Mouse (Mus musculus) neural tube, embryonic 14.5 days (tissue): Measurements from ENCODE around the gene Ntn5. TPM values are rescaled to one million over a fixed set of nuclear protein-coding genes. Genes with fewer than 3 reads are reported as not detected.

ENCODE experiments used
- ATAC-seq: fragments of 200-750 bp; cut with Nextera tagmentation; 2 replicates; pipeline ENCODE4 v1.8.0; 2017; ENCODE audit warnings: low read depth, mild to moderate bottlenecking, moderate TSS enrichment, moderate library complexity
- H3K27ac ChIP-seq: fragments of 300-500 bp; sonication (generic); 2 replicates; pipeline ENCODE4 v1.5.1; 2014; ENCODE audit warnings: low read depth, mild to moderate bottlenecking, control low read depth, low read length, moderate library complexity, mixed read lengths
- H3K27me3 ChIP-seq: fragments of 300-500 bp; sonication (generic); 2 replicates; pipeline ENCODE4 v1.6.1; 2014; ENCODE audit warnings: low read length; ENCODE audit not compliant: control insufficient read depth, insufficient read depth
- H3K36me3 ChIP-seq: fragments of 300-500 bp; sonication (generic); 2 replicates; pipeline ENCODE4 v1.6.1; 2014; ENCODE audit warnings: low read length, mixed read lengths; ENCODE audit not compliant: control insufficient read depth, insufficient read depth
- H3K4me1 ChIP-seq: fragments of 300-500 bp; sonication (generic); 2 replicates; pipeline ENCODE4 v1.6.1; 2014; ENCODE audit warnings: low read length; ENCODE audit not compliant: control insufficient read depth, insufficient read depth
- H3K4me2 ChIP-seq: fragments of 300-500 bp; sonication (generic); 2 replicates; pipeline ENCODE4 v1.6.1; 2014; ENCODE audit warnings: mild to moderate bottlenecking, low read depth, low read length, control low read depth
- H3K4me3 ChIP-seq: fragments of 300-500 bp; sonication (generic); 2 replicates; pipeline ENCODE4 v1.5.1; 2014; ENCODE audit warnings: low read depth, low read length, control low read depth, mixed read lengths
- H3K9ac ChIP-seq: fragments of 300-500 bp; sonication (generic); replicated peaks from 2 replicates; pipeline ENCODE4 v1.6.1; 2014; ENCODE audit warnings: low read depth, mild to moderate bottlenecking, control low read depth, low read length, mixed read lengths
- H3K9me3 ChIP-seq: fragments of 300-500 bp; sonication (generic); 2 replicates; pipeline ENCODE4 v1.6.1; 2016; ENCODE audit warnings: low read length; ENCODE audit not compliant: control insufficient read depth
- WGBS: fragments of 180-500 bp; shearing (Covaris S2); extraction: QIAGEN DNeasy Blood & Tissue Kit; methylation state at CpG from one replicate; pipeline ENCODE4 v1.1.7; 2014; 5-methylcytosine and 5-hydroxymethylcytosine counted together
- polyA plus RNA-seq: library from polyadenylated mRNA; unstranded; fragments of >200 nt; fragmentation: Nextera tagmentation; extraction: Ambion mirVana; gene quantifications from 2 replicates; pipeline ENCODE4 v1.2.1, GENCODE M21; 2014

The Ntn5 gene
- polyA plus RNA-seq, 1 experiment from 2014 or later: not detected

DNA sequence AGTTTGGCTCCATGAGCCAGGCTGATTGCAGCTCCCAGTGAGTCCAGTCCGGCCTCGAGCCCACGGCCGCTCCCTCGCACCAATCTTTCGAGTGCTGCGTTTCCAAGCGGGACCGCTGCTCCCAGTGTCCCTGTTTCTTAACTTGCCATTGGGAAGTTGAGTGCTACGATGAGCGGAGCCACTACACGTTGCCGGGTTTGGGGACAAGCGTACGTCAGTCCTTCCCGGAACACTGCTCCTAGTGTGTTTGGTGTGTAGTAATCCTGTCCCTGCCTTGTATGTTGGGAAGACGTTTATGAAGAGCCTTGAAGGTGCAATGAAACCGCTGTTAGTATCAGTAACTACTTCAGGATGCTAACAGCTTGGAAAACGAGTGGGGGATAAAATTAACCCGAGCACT lies 34.5 kb downstream of the Ntn5 start:
- H3K4me1 ChIP-seq: peaks cover 36% of the 10 kb centered on the region
- 1% methylated on average over 20 of the region's 20 CpGs for WGBS
- ATAC-seq: no peak

DNA sequence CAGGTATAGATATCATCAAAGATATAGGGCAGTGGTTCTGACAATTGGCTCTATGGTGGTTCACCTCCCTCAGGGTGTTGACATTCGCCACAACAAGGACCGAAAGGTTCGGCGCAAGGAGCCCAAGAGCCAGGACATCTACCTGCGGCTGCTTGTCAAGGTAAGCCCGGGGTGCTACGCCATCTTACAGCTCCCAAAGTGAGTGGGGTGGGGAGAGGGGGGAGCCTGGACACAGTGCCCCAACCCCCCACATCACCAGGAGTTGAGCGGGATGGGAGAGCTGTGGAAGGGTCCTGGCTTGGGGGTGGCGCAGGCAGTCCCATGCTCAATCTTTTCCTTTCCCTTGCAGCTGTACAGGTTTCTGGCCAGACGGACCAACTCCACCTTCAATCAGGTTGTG lies 35.4 kb downstream of the Ntn5 start:
- WGBS: 83% methylated on average over 10 of the region's 10 CpGs
- Histone ChIP-seq H3K27ac (no peak overlapping the region), H3K9ac (peak overlapping the region; percentile 66)

More for the DNA sequence above, 34.5 kb downstream of the Ntn5 start:
- Histone ChIP-seq H3K4me3 (peak overlapping the region; percentile 58), H3K27ac (peak overlapping the region; percentile 85), H3K4me2 (peak overlapping the region; percentile 60), H3K36me3 (peaks cover 16% of the 10 kb centered on the region), H3K9ac (peak overlapping the region; percentile 66), H3K9me3 (no peaks in the 10 kb centered on the region), H3K27me3 (no peaks in the 10 kb centered on the region; the same call in 1 of the 2 replicates)

DNA sequence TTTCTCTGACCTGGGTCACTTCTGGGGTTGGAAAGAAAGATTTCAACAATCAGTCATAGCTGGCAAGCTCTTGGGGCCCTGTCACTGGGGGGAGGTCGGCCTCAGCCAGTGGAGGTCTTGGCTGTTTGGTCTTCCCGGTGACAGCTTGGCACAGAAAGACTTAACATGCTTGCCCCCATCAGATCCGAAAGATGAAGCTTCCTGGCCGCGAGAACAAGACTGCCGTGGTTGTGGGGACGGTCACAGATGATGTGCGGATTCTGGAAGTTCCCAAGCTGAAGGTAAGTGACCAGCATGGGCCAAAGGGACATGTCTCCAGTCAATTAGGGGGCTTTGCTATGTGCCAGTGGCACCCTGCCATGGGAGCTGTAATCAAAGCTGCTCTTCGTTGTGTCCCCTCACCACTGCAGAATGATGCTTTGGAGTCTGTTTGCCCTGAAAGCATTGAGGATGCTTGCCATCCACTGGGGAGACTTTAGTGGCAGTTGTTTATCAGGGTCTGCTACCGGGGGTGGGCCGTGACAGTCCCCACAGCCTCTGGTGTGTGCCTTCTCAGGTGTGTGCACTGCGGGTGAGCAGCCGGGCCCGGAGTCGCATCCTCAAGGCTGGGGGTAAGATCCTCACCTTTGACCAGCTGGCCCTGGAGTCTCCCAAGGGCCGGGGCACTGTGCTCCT lies 36.1 kb downstream of the Ntn5 start:
- H3K27ac ChIP-seq: no peak overlapping the region
- H3K4me3 ChIP-seq: no peak overlapping the region
- peaks cover 31% of the 10 kb centered on the region for H3K36me3 ChIP-seq
- ATAC-seq: no peak
- no peak overlapping the region for H3K9ac ChIP-seq
- H3K4me2 ChIP-seq: no peak overlapping the region
- H3K4me1 ChIP-seq: peaks cover 29% of the 10 kb centered on the region
- no peaks in the 10 kb centered on the region; the same call in 1 of the 2 replicates for H3K27me3 ChIP-seq
- no peaks in the 10 kb centered on the region for H3K9me3 ChIP-seq
- WGBS: 95% methylated on average over 15 of the region's 16 CpGs

More for the DNA sequence above, 35.4 kb downstream of the Ntn5 start:
- Histone ChIP-seq H3K9me3 (no peaks in the 10 kb centered on the region), H3K36me3 (peaks cover 25% of the 10 kb centered on the region), H3K4me2 (peak overlapping the region; percentile 60), H3K4me1 (peaks cover 34% of the 10 kb centered on the region), H3K4me3 (peak overlapping the region; percentile 58; the same call in 1 of the 2 replicates), H3K27me3 (no peaks in the 10 kb centered on the region; the same call in 1 of the 2 replicates)
- ATAC-seq: no peak

GRCm38 (mm10) chr7:45720413-45721233 lies 36.8 kb downstream of the Ntn5 start, which contains the start of gene Fam83e:
TSS of gene Fam83e (plus strand) at chr7:45721212.
- WGBS: 85% methylated on average over 12 of the region's 14 CpGs
- H3K4me1 ChIP-seq: peaks cover 26% of the 10 kb centered on the region
- no peak within 1 kb of the TSS for H3K27ac ChIP-seq
- no peak within 1 kb of the TSS for H3K4me2 ChIP-seq
- H3K36me3 ChIP-seq: peaks cover 38% of the 10 kb centered on the region
- H3K27me3 ChIP-seq: no peaks in the 10 kb centered on the region
- no peak within 1 kb of the TSS for H3K4me3 ChIP-seq
- H3K9ac ChIP-seq: no peak within 1 kb of the TSS
- no peaks in the 10 kb centered on the region for H3K9me3 ChIP-seq
- ATAC-seq: no peak

DNA sequence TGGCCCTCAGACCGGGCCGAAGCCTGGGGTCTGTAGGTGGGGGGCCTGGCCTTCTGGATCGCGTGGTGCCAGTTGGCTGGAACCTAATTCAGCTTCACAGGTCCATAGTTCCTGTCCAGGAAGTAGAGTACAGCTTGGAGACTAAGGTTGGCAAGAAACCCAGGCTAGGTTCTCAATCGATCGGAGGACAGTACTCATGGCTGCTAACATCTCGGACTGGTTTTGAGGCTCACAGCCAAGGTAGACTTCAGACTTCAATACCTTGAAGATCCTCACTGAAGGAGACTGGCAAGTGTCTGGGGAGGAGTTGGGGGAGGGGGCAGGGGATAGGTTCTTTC lies 37.4 kb downstream of the Ntn5 start:
- H3K27me3 ChIP-seq: no peaks in the 10 kb centered on the region
- H3K4me2 ChIP-seq: no peak overlapping the region
- no peak overlapping the region for H3K4me3 ChIP-seq
- no peak overlapping the region for H3K9ac ChIP-seq
- peaks cover 39% of the 10 kb centered on the region for H3K36me3 ChIP-seq
- no peak overlapping the region for H3K27ac ChIP-seq
- 88% methylated on average over 7 of the region's 7 CpGs for WGBS
- H3K9me3 ChIP-seq: no peaks in the 10 kb centered on the region
- peaks cover 20% of the 10 kb centered on the region for H3K4me1 ChIP-seq
- ATAC-seq: no peak

GRCm38 (mm10) chr7:45721642-45722347 lies 38.0 kb downstream of the Ntn5 start:
- no peak for ATAC-seq

DNA sequence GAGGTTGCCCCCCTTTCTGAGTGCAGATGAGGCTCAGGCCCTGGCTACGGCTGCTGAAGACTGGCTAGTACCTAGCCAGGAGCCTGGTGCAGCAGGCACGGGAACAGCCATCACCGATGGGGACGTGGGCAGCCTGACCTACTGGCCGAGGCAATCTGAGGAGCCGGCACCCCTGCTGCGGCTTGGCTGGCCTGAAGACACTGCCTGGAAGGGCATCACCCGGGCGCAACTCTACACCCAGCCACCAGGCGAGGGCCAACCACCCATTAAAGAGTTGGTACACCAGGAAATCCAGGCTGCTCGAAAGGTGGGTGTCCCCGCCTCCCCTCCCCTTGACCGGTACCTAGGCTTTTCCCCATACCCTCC lies 38.5 kb downstream of the Ntn5 start:
- Histone ChIP-seq H3K27me3 (no peaks in the 10 kb centered on the region), H3K4me1 (peaks cover 10% of the 10 kb centered on the region), H3K4me2 (no peak overlapping the region), H3K9ac (no peak overlapping the region), H3K4me3 (no peak overlapping the region), H3K27ac (no peak overlapping the region), H3K36me3 (peaks cover 45% of the 10 kb centered on the region), H3K9me3 (no peaks in the 10 kb centered on the region)
- WGBS: 82% methylated on average over 13 of the region's 13 CpGs
- no peak for ATAC-seq

More at GRCm38 (mm10) chr7:45721642-45722347, 38.0 kb downstream of the Ntn5 start:
- Histone ChIP-seq H3K27ac (no peak overlapping the region), H3K9ac (no peak overlapping the region), H3K4me2 (no peak overlapping the region), H3K9me3 (no peaks in the 10 kb centered on the region), H3K4me1 (peaks cover 14% of the 10 kb centered on the region), H3K4me3 (no peak overlapping the region), H3K27me3 (no peaks in the 10 kb centered on the region), H3K36me3 (peaks cover 44% of the 10 kb centered on the region)
- WGBS: 70% methylated on average over 13 of the region's 13 CpGs

GRCm38 (mm10) chr7:45723301-45723700 lies 39.5 kb downstream of the Ntn5 start:
- no peak overlapping the region for H3K9ac ChIP-seq
- no peak overlapping the region for H3K4me3 ChIP-seq
- no peak overlapping the region for H3K27ac ChIP-seq
- H3K27me3 ChIP-seq: no peaks in the 10 kb centered on the region
- H3K36me3 ChIP-seq: peaks cover 45% of the 10 kb centered on the region
- ATAC-seq: no peak
- no peaks in the 10 kb centered on the region for H3K9me3 ChIP-seq
- H3K4me2 ChIP-seq: no peak overlapping the region
- WGBS: 87% methylated on average over 4 of the region's 4 CpGs
- H3K4me1 ChIP-seq: peaks cover 10% of the 10 kb centered on the region
